Mouse (Mus musculus): ENCODE measurements around the gene 1700092M07Rik. TPM values are rescaled to one million over a fixed set of nuclear protein-coding genes. Genes with fewer than 3 reads are reported as not detected.

Gene 1700092M07Rik
- polyA plus RNA-seq, 1 experiment from 2014 or later, result 2.1 TPM

GRCm38 (mm10) chr19:8735389-8736159 lies 4.9 kb upstream of the 1700092M07Rik start, which contains the start of gene Wdr74:
Wdr74 (plus strand) TSS chr19:8735827.
- Histone ChIP-seq H3K36me3 (peaks cover 35% of the 10 kb centered on the region), H3K27me3 (no peaks in the 10 kb centered on the region), H3K4me3 (peak within 1 kb of the TSS; percentile 95), H3K4me1 (peaks cover 16% of the 10 kb centered on the region), H3K27ac (peak within 1 kb of the TSS; percentile 69), H3K9ac (peak within 1 kb of the TSS; percentile 85), H3K4me2 (replicated peaks) (peak within 1 kb of the TSS; percentile 75), H3K9me3 (no peaks in the 10 kb centered on the region)
- WGBS, result under 1% methylated on average over 32 of the region's 32 CpGs
- peak; percentile 95 for ATAC-seq (ENCODE audit: low FRiP score, low read depth)

GRCm38 (mm10) chr19:8736160-8736467 lies 4.4 kb upstream of the 1700092M07Rik start:
- WGBS, result 2% methylated on average over 11 of the region's 11 CpGs
- ATAC-seq (ENCODE audit: low FRiP score, low read depth), result no peak

GRCm38 (mm10) chr19:8738911-8739310 lies 1.6 kb upstream of the 1700092M07Rik start:
- WGBS, result 92% methylated on average over 7 of the region's 7 CpGs
- Histone ChIP-seq H3K36me3 (peaks cover 49% of the 10 kb centered on the region), H3K9me3 (no peaks in the 10 kb centered on the region), H3K4me2 (replicated peaks) (no peak overlapping the region), H3K4me3 (no peak overlapping the region), H3K27me3 (no peaks in the 10 kb centered on the region), H3K9ac (no peak overlapping the region), H3K27ac (no peak overlapping the region), H3K4me1 (peaks cover 33% of the 10 kb centered on the region)
- ATAC-seq (ENCODE audit: low FRiP score, low read depth), result no peak

More at GRCm38 (mm10) chr19:8736160-8736467, 4.4 kb upstream of the 1700092M07Rik start:
- Histone ChIP-seq H3K4me2 (replicated peaks) (peak overlapping the region; percentile 75), H3K9ac (peak overlapping the region; percentile 85), H3K27ac (peak overlapping the region; percentile 69), H3K9me3 (no peaks in the 10 kb centered on the region), H3K36me3 (peaks cover 37% of the 10 kb centered on the region), H3K4me1 (peaks cover 20% of the 10 kb centered on the region), H3K27me3 (no peaks in the 10 kb centered on the region), H3K4me3 (peak overlapping the region; percentile 95)

- no peak overlapping the region for H3K9ac ChIP-seq
- no peaks in the 10 kb centered on the region for H3K9me3 ChIP-seq
- WGBS, result 89% methylated on average over 6 of the region's 6 CpGs
- H3K27me3 ChIP-seq, result no peaks in the 10 kb centered on the region
- H3K4me2 ChIP-seq (replicated peaks), result no peak overlapping the region
- no peak overlapping the region for H3K27ac ChIP-seq
- peaks cover 56% of the 10 kb centered on the region for H3K36me3 ChIP-seq
- no peak for ATAC-seq (ENCODE audit: low FRiP score, low read depth)
- H3K4me3 ChIP-seq, result no peak overlapping the region
- peaks cover 33% of the 10 kb centered on the region for H3K4me1 ChIP-seq
These were observed 872 bp upstream of the 1700092M07Rik start for GRCm38 (mm10) chr19:8739646-8740045.

GRCm38 (mm10) chr19:8741243-8741869 lies 838 bp downstream of the 1700092M07Rik start, which contains the start of gene Stx5a:
Stx5a (plus strand) TSS chr19:8741413.
- H3K9me3 ChIP-seq, result no peaks in the 10 kb centered on the region
- peaks cover 29% of the 10 kb centered on the region for H3K4me1 ChIP-seq
- H3K4me2 ChIP-seq (replicated peaks), result peak within 1 kb of the TSS; percentile 98
- peak; percentile 98 for ATAC-seq (ENCODE audit: low FRiP score, low read depth)
- peak within 1 kb of the TSS; percentile 99 for H3K4me3 ChIP-seq
- peak within 1 kb of the TSS; percentile 95 for H3K27ac ChIP-seq
- peaks cover 73% of the 10 kb centered on the region for H3K36me3 ChIP-seq
- WGBS, result under 1% methylated on average over 36 of the region's 36 CpGs
- H3K27me3 ChIP-seq, result no peaks in the 10 kb centered on the region
- peak within 1 kb of the TSS; percentile 94 for H3K9ac ChIP-seq

GRCm38 (mm10) chr19:8742176-8742575 lies 1.7 kb downstream of the 1700092M07Rik start:
- H3K4me2 ChIP-seq (replicated peaks), result peak overlapping the region; percentile 98
- H3K9ac ChIP-seq, result peak overlapping the region; percentile 94
- H3K36me3 ChIP-seq, result peaks cover 81% of the 10 kb centered on the region
- ATAC-seq (ENCODE audit: low FRiP score, low read depth), result no peak
- peaks cover 23% of the 10 kb centered on the region for H3K4me1 ChIP-seq
- no peaks in the 10 kb centered on the region for H3K9me3 ChIP-seq
- peak overlapping the region; percentile 99 for H3K4me3 ChIP-seq
- no peaks in the 10 kb centered on the region for H3K27me3 ChIP-seq
- 18% methylated on average over 14 of the region's 14 CpGs for WGBS
- H3K27ac ChIP-seq, result peak overlapping the region; percentile 95

- Histone ChIP-seq H3K9ac (no peak overlapping the region), H3K4me3 (no peak overlapping the region), H3K9me3 (no peaks in the 10 kb centered on the region), H3K27ac (no peak overlapping the region), H3K4me2 (replicated peaks) (no peak overlapping the region), H3K27me3 (no peaks in the 10 kb centered on the region), H3K4me1 (peaks cover 20% of the 10 kb centered on the region), H3K36me3 (peaks cover 81% of the 10 kb centered on the region)
- no peak for ATAC-seq (ENCODE audit: low FRiP score, low read depth)
- WGBS, result 98% methylated on average over 1 of the region's 1 CpGs
These were observed 4.9 kb downstream of the 1700092M07Rik start for GRCm38 (mm10) chr19:8745382-8745781.

GRCm38 (mm10) chr19:8747368-8747767 lies 6.8 kb downstream of the 1700092M07Rik start:
- peaks cover 96% of the 10 kb centered on the region for H3K36me3 ChIP-seq
- no peaks in the 10 kb centered on the region for H3K9me3 ChIP-seq
- H3K27me3 ChIP-seq, result no peaks in the 10 kb centered on the region
- no peak overlapping the region for H3K27ac ChIP-seq
- 73% methylated on average over 2 of the region's 2 CpGs for WGBS
- H3K4me3 ChIP-seq, result no peak overlapping the region
- no peak overlapping the region for H3K9ac ChIP-seq
- H3K4me2 ChIP-seq (replicated peaks), result no peak overlapping the region
- ATAC-seq (ENCODE audit: low FRiP score, low read depth), result no peak; the same call in 1 of the 2 replicates
- peaks cover 10% of the 10 kb centered on the region for H3K4me1 ChIP-seq

GRCm38 (mm10) chr19:8755652-8756051 lies 15.1 kb downstream of the 1700092M07Rik start:
- peaks cover 28% of the 10 kb centered on the region for H3K4me1 ChIP-seq
- peak overlapping the region; percentile 86 for H3K4me2 ChIP-seq (replicated peaks)
- ATAC-seq (ENCODE audit: low FRiP score, low read depth), result no peak
- H3K9ac ChIP-seq, result no peak overlapping the region
- H3K27ac ChIP-seq, result 0 out of 2 replicates have a peak overlapping the region, but pooled peaks have one; percentile 4
- no peaks in the 10 kb centered on the region for H3K27me3 ChIP-seq
- H3K36me3 ChIP-seq, result peaks cover 51% of the 10 kb centered on the region
- H3K4me3 ChIP-seq, result peak overlapping the region; percentile 98; the same call in 1 of the 2 replicates
- no peaks in the 10 kb centered on the region for H3K9me3 ChIP-seq
- WGBS, result 88% methylated on average over 3 of the region's 3 CpGs

- Histone ChIP-seq H3K4me2 (replicated peaks) (peak within 1 kb of the TSS; percentile 86), H3K9ac (peak within 1 kb of the TSS; percentile 95), H3K36me3 (peaks cover 40% of the 10 kb centered on the region), H3K4me3 (peak within 1 kb of the TSS; percentile 98), H3K27ac (peak within 1 kb of the TSS; percentile 90), H3K27me3 (no peaks in the 10 kb centered on the region), H3K9me3 (no peaks in the 10 kb centered on the region), H3K4me1 (peaks cover 28% of the 10 kb centered on the region)
- peak; percentile 93 for ATAC-seq (ENCODE audit: low FRiP score, low read depth)
- WGBS, result under 1% methylated on average over 74 of the region's 75 CpGs
These were observed 16.3 kb downstream of the 1700092M07Rik start, which contains the start of gene Nxf1 for GRCm38 (mm10) chr19:8756635-8757387. Nxf1 (plus strand) TSS chr19:8757073.

GRCm38 (mm10) chr19:8757471-8757998 lies 17.0 kb downstream of the 1700092M07Rik start:
- Histone ChIP-seq H3K27me3 (no peaks in the 10 kb centered on the region), H3K4me1 (peaks cover 28% of the 10 kb centered on the region), H3K9me3 (no peaks in the 10 kb centered on the region), H3K27ac (peak overlapping the region; percentile 90), H3K9ac (peak overlapping the region; percentile 95), H3K36me3 (peaks cover 40% of the 10 kb centered on the region), H3K4me3 (peak overlapping the region; percentile 98), H3K4me2 (replicated peaks) (peak overlapping the region; percentile 86)
- 2% methylated on average over 14 of the region's 14 CpGs for WGBS
- ATAC-seq (ENCODE audit: low FRiP score, low read depth), result no peak

Measured in limb, embryonic 13.5 days (tissue).